Mouse (Mus musculus): ENCODE data around the gene Gdf9. TPM values are rescaled to one million over a fixed set of nuclear protein-coding genes. Genes with fewer than 3 reads are reported as not detected.

The Gdf9 gene
- polyA plus RNA-seq (2012; rRNA removed), result 2.2 and 2.3 TPM in 2 replicates

DNA sequence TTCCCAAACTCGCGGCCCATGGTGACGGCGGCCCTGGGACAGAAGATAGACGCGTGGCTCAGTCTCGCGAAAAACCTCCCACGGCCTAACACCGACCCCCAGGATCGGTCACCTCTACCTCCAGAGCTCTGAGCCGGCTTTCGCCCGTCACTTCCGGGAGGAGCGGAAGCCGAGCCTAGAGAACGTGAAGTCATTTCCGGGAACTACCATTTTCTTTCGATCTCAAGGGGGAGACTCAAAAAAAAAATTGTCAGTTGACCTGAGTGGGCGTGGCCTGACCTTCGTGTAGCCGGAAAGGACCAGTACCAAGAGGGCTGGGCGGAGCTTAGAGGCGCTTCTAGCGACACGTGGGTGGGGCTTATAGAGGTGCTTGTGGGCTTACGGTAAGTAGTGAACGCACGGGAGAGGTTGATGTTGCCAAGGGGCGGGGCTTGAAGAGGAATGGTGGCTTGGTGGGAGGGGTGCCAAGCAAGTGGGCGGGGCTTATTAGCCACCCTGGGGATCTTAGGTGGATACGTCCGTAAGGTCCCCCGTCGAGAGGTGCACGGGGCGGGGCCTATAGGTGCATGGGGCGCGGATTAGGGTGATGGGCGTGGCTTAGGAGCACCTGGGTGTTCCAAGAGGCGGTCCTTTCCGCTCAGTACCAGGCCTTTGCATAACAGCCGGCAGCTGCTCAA is at the start of gene Gdf9, which contains the start of gene Uqcrq:
TSS of gene Gdf9 (plus strand) at position 354 of the 677 bp plus-strand sequence.
TSS of gene Uqcrq (minus strand) at position 162 of the 677 bp plus-strand sequence.
- TF ChIP-seq POLR2A (IDR thresholded peaks at IDR 0.05; ENCODE audit: extremely low read depth, insufficient read depth, low read length) (peak; percentile 84), CTCF (IDR thresholded peaks at IDR 0.05; ENCODE audit: extremely low read depth, insufficient read depth, low read length) (no peak)
- peak within 1 kb of the TSS; percentile 74 for H3K4me3 ChIP-seq (ENCODE audit: insufficient read depth, low read length)
- peaks cover 5% of the 10 kb centered on the region for H3K4me1 ChIP-seq (ENCODE audit: control insufficient read depth, insufficient read depth, low read length)
- peak within 1 kb of the TSS; percentile 86 for H3K27ac ChIP-seq (ENCODE audit: insufficient read depth, low read length)

DNA sequence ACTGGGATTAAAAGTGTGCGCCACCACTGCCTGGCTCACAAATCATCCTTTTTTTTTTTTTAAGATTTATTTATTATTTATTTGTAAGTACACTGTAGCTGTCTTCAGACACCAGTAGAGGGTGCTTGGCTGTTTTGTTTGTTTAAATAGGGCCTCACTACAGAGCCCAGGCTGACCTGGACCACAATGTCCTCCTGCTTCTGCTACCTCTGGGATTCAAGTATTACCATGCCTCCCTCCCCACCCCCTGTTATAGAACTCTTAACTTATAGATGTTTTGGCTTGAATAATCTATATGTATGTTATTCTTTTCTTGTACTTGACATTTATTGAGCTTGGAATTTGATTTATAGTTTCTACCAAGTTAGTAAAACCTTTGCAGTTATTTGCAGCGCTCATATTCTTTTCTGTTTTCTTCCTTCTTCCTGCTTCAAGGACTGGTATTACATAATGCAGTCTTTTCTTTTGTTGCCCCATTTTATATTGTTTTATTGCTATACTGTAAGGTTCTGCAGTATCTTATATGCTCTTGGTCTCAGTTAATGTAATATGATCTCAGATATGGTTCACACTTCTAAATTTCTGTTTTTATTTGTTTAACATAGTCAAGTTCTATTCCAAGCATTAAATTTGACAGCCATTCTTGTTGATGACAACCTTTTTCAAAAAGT is 46.9 kb upstream of the Gdf9 start:
- Histone ChIP-seq H3K27ac (ENCODE audit: insufficient read depth, low read length) (no peak overlapping the region), H3K4me1 (ENCODE audit: control insufficient read depth, insufficient read depth, low read length) (no peaks in the 10 kb centered on the region; the same call in none of the 2 replicates), H3K4me3 (ENCODE audit: insufficient read depth, low read length) (no peak overlapping the region)
- TF ChIP-seq CTCF (IDR thresholded peaks at IDR 0.05; ENCODE audit: extremely low read depth, insufficient read depth, low read length) (no peak), POLR2A (IDR thresholded peaks at IDR 0.05; ENCODE audit: extremely low read depth, insufficient read depth, low read length) (no peak)

DNA sequence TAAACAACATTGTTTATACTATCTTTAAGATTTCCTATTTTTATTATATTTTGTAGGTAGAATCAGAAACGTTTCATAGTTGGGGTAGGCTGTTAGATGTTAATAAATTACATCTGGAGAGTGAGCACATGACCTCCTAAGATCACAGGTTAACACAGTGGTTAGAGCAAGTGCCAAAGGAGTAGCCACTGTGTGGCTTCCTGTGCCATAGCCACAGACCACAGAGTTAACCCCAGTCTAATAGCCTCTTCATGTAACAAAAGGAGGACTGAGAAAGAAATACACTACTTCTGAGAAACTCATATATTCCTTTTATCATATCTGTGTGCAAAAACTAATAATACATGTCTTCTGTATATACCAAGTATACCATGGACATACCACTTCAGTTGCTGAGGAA is 37.0 kb upstream of the Gdf9 start:
- TF ChIP-seq POLR2A (IDR thresholded peaks at IDR 0.05; ENCODE audit: extremely low read depth, insufficient read depth, low read length) (no peak), CTCF (IDR thresholded peaks at IDR 0.05; ENCODE audit: extremely low read depth, insufficient read depth, low read length) (no peak)
- H3K4me3 ChIP-seq (ENCODE audit: insufficient read depth, low read length), result no peak overlapping the region
- no peaks in the 10 kb centered on the region for H3K4me1 ChIP-seq (ENCODE audit: control insufficient read depth, insufficient read depth, low read length)
- no peak overlapping the region for H3K27ac ChIP-seq (ENCODE audit: insufficient read depth, low read length)

DNA sequence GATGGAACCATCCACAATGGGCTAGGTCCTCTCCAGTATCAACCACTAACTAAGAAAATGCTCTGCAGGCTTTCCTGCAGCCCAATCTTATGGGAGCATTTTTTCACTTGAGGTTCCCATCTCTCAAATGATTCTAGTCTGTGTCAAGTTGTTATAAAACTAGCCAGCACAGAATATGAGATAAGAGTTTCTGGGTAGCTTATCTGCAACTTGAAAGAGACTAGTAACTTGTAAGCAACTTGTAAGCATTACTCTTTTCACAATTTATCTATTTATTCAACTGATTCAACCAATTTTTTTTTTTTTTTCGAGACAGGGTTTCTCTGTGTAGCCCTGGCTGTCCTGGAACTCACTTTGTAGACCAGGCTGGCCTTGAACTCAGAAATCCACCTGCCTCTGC is 27.2 kb upstream of the Gdf9 start:
- Histone ChIP-seq H3K4me1 (ENCODE audit: control insufficient read depth, insufficient read depth, low read length) (no peaks in the 10 kb centered on the region), H3K4me3 (ENCODE audit: insufficient read depth, low read length) (no peak overlapping the region), H3K27ac (ENCODE audit: insufficient read depth, low read length) (no peak overlapping the region)
- no peak for TF ChIP-seq POLR2A (IDR thresholded peaks at IDR 0.05; ENCODE audit: extremely low read depth, insufficient read depth, low read length)
- TF ChIP-seq CTCF (IDR thresholded peaks at IDR 0.05; ENCODE audit: extremely low read depth, insufficient read depth, low read length), result no peak

DNA sequence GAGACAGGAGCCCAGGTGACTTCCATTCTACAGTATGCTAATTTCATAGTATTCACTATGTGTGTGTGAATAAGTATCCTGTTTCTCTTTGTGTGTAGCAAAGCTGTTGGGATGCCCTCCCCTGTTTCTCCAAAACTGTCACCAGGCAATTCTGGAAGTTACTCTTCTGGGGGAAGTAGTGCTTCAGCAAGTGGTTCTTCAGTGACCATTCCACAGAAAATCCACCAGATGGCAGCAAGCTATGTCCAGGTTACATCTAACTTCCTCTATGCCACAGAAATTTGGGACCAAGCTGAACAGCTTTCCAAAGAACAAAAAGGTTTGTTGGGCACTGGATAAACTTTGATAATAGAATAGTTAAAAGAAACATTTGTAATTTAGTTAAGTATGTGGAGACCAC is 19.1 kb upstream of the Gdf9 start:
- Histone ChIP-seq H3K27ac (ENCODE audit: insufficient read depth, low read length) (no peak overlapping the region), H3K4me3 (ENCODE audit: insufficient read depth, low read length) (no peak overlapping the region), H3K4me1 (ENCODE audit: control insufficient read depth, insufficient read depth, low read length) (no peaks in the 10 kb centered on the region)
- TF ChIP-seq POLR2A (IDR thresholded peaks at IDR 0.05; ENCODE audit: extremely low read depth, insufficient read depth, low read length) (no peak), CTCF (IDR thresholded peaks at IDR 0.05; ENCODE audit: extremely low read depth, insufficient read depth, low read length) (peak; percentile 54; the same call in 1 of the 2 replicates)

DNA sequence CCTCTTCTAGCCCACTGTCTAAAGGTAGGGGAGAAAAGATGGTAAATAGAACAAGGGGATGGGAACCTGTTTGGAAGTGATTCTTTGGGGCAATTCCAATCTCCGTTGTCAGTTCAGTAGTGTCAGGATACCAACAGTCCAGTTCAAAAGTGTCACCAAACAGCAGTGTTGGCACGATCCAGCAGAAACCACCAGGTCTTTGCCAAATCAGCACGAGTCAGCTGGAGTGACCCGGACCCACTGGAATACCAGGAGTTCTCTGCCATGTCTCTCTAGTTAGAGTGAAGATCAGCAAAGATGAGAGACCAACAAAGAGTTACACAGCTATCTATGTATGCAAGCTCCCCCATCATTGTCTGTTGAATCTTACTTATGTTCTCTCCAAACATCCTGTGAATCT is 17.0 kb upstream of the Gdf9 start:
- no peak overlapping the region for H3K4me3 ChIP-seq (ENCODE audit: insufficient read depth, low read length)
- TF ChIP-seq POLR2A (IDR thresholded peaks at IDR 0.05; ENCODE audit: extremely low read depth, insufficient read depth, low read length), result no peak
- no peak for TF ChIP-seq CTCF (IDR thresholded peaks at IDR 0.05; ENCODE audit: extremely low read depth, insufficient read depth, low read length)

DNA sequence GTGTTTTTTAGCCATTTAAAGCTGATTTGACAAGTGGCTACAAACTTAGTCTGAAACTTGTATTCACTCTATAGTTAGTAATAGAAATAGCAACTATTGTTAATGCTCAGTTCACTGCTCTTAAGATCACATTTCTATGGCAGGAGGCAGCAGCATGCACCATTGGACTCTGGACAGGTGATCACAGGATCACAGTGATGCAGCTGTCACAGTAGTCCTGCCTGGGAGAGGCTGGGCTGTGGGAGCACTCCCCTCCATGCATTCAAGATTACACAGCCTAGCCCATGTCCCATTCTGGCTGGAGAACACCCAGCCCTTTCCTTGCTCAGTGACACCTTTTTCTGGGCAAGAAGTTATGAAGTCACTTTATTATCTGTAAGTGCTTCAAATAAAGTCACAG is 12.8 kb upstream of the Gdf9 start:
- H3K27ac ChIP-seq (ENCODE audit: insufficient read depth, low read length), result no peak overlapping the region
- H3K4me3 ChIP-seq (ENCODE audit: insufficient read depth, low read length), result no peak overlapping the region
- no peaks in the 10 kb centered on the region for H3K4me1 ChIP-seq (ENCODE audit: control insufficient read depth, insufficient read depth, low read length)
- TF ChIP-seq POLR2A (IDR thresholded peaks at IDR 0.05; ENCODE audit: extremely low read depth, insufficient read depth, low read length) (no peak), CTCF (IDR thresholded peaks at IDR 0.05; ENCODE audit: extremely low read depth, insufficient read depth, low read length) (no peak)

More for the DNA sequence above, 17.0 kb upstream of the Gdf9 start:
- no peak overlapping the region for H3K27ac ChIP-seq (ENCODE audit: insufficient read depth, low read length)
- no peaks in the 10 kb centered on the region for H3K4me1 ChIP-seq (ENCODE audit: control insufficient read depth, insufficient read depth, low read length)

DNA sequence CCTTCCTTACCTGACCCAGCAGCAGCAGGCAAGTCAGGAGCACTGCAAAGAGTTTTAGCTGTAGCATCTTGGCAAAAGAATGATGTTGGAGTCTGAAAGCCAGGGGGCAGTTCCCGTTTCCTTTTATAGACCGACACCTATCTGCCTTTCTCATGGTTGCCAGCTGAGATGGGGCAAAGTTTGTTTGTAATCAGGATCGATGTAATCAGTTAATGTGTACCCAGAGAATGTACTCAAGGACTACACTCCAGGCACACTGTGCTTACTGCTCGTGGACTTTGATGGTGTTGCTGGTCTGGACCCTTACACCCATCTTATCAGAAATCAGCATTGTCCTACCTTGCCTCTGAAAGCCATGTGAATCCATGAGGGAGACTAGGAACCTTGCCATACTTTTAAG is 7.8 kb upstream of the Gdf9 start, which contains the start of gene Leap2:
TSS of gene Leap2 (minus strand) at position 135 of the 400 bp plus-strand sequence.
- Histone ChIP-seq H3K27ac (ENCODE audit: insufficient read depth, low read length) (no peak within 1 kb of the TSS), H3K4me1 (ENCODE audit: control insufficient read depth, insufficient read depth, low read length) (no peaks in the 10 kb centered on the region), H3K4me3 (ENCODE audit: insufficient read depth, low read length) (no peak within 1 kb of the TSS)
- TF ChIP-seq POLR2A (IDR thresholded peaks at IDR 0.05; ENCODE audit: extremely low read depth, insufficient read depth, low read length) (no peak), CTCF (IDR thresholded peaks at IDR 0.05; ENCODE audit: extremely low read depth, insufficient read depth, low read length) (no peak)

DNA sequence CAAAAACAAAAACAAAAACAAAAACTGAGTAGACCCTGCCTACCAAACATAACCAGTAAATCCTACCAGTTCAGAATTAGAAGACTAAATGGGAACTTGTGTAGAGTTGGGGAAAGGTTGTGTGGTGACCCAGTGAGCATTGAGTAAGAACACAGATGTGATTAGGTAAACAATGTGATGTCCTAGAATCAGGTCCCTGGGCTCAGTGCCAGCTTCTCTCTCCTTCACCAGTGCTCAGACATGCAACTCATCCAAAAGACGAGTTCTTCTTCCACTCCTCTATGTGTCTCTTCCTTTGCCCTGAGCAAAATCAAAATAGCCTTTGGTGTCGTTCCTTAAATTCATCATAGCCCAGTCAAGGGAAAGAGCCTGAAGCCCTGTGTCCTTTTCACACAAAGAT is 6.0 kb upstream of the Gdf9 start:
- TF ChIP-seq POLR2A (IDR thresholded peaks at IDR 0.05; ENCODE audit: extremely low read depth, insufficient read depth, low read length), result no peak
- no peak for TF ChIP-seq CTCF (IDR thresholded peaks at IDR 0.05; ENCODE audit: extremely low read depth, insufficient read depth, low read length)
- Histone ChIP-seq H3K4me3 (ENCODE audit: insufficient read depth, low read length) (no peak overlapping the region), H3K27ac (ENCODE audit: insufficient read depth, low read length) (no peak overlapping the region), H3K4me1 (ENCODE audit: control insufficient read depth, insufficient read depth, low read length) (peaks cover 2% of the 10 kb centered on the region; the same call in 1 of the 2 replicates)

DNA sequence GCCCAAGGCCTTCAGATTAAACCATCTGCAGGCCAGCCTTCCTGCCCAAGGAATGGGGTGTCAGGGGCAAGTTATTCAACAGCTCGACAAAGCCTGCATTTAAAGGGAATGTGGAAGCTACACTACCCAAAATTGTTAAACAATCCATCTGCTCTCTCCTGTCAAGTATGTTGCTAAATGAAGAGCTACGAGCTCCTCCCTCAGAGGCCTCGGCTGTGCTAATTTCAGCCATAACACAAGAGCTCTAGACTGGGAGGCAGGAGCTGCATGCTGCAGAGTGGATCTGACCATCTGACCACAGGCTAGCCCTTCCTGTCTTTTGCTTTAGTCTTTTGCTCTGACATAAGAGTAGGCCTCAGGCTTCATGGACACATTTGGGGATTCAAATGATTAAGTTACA is 5.6 kb upstream of the Gdf9 start:
- H3K4me3 ChIP-seq (ENCODE audit: insufficient read depth, low read length), result no peak overlapping the region
- H3K4me1 ChIP-seq (ENCODE audit: control insufficient read depth, insufficient read depth, low read length), result peaks cover 2% of the 10 kb centered on the region; the same call in 1 of the 2 replicates
- H3K27ac ChIP-seq (ENCODE audit: insufficient read depth, low read length), result no peak overlapping the region
- TF ChIP-seq POLR2A (IDR thresholded peaks at IDR 0.05; ENCODE audit: extremely low read depth, insufficient read depth, low read length) (0 out of 2 replicates have a peak, but pooled peaks have one; percentile 8), CTCF (IDR thresholded peaks at IDR 0.05; ENCODE audit: extremely low read depth, insufficient read depth, low read length) (no peak)
